ENCODE assay signal across 21 mouse cellular contexts in genomic region chr6:113435664-113436205, GRCm38 (mm10). TPM values are rescaled to one million over a fixed set of nuclear protein-coding genes. Genes with fewer than 3 reads are reported as not detected.
DNase-seq lines count a peak whose midpoint lies in the region; ATAC-seq and TF ChIP-seq lines count a peak whose summit lies in the region.
"Had no signal": no experiment of that assay in that cellular context is flagged by ENCODE, and none has a peak within 500 bp of the region (broad histone marks: within the 10 kb centered on the region; RNA-seq: fewer than 3 reads in every experiment).

Gene Cidec, minus strand, starts transcription at chr6:113435760.

- H3K4me3 ChIP-seq in heart, adult 2 months, result no peak within 1 kb of the TSS
- H3K4me3 ChIP-seq in heart, embryonic 11.5 days (ENCODE audit: low read depth, low read length), result no peak within 1 kb of the TSS
- H3K4me3 ChIP-seq in thymus, adult 2 months (ENCODE audit: control insufficient read depth, insufficient read depth, low read length), result no peak within 1 kb of the TSS
- peak within 1 kb of the TSS; percentile 68 for H3K4me3 ChIP-seq in brown adipose tissue, adult 24 weeks (ENCODE audit: insufficient read depth, low read depth, low read length)
- no peak within 1 kb of the TSS for H3K4me3 ChIP-seq in heart, embryonic 12.5 days
- H3K4me3 ChIP-seq: layer of hippocampus, adult 2 months; liver, embryonic 13.5 days; midbrain, embryonic 10.5 days; neural tube, embryonic 13.5 days had no signal

- 70% methylated on average over 9 of the region's 9 CpGs for WGBS in heart, adult 2 months
- 68% methylated on average over 9 of the region's 9 CpGs for WGBS in heart, embryonic 11.5 days (ENCODE audit: insufficient replicate concordance)
- 87% methylated on average over 9 of the region's 9 CpGs for WGBS in thymus, adult 2 months
- WGBS in heart, embryonic 12.5 days, result 72% methylated on average over 9 of the region's 9 CpGs

- H3K79me2 ChIP-seq in heart, adult 2 months (replicated peaks; ENCODE audit: control insufficient read depth, insufficient read depth, low read length), result no peaks in the 10 kb centered on the region

- H3K27me3 ChIP-seq in heart, adult 2 months (ENCODE audit: control insufficient read depth, insufficient read depth, low read length), result no peaks in the 10 kb centered on the region
- no peaks in the 10 kb centered on the region for H3K27me3 ChIP-seq in heart, embryonic 11.5 days (ENCODE audit: control insufficient read depth, insufficient read depth, low read length)
- H3K27me3 ChIP-seq in thymus, adult 2 months (ENCODE audit: control insufficient read depth, insufficient read depth, low read length), result no peaks in the 10 kb centered on the region
- H3K27me3 ChIP-seq in heart, embryonic 12.5 days (replicated peaks), result 0 out of 2 replicates have a peak, but pooled peaks cover 4% of the 10 kb centered on the region
- H3K27me3 ChIP-seq: liver, embryonic 13.5 days; neural tube, embryonic 13.5 days had no signal

- TF ChIP-seq EP300 in heart, adult 2 months (IDR thresholded peaks at IDR 0.05; ENCODE audit: insufficient read depth, low read depth, low read length), result no peak

- H3K36me3 ChIP-seq in heart, adult 2 months (ENCODE audit: control insufficient read depth, insufficient read depth, low read length), result no peaks in the 10 kb centered on the region
- H3K36me3 ChIP-seq in heart, embryonic 11.5 days (ENCODE audit: control insufficient read depth, insufficient read depth, low read length), result no peaks in the 10 kb centered on the region
- no peaks in the 10 kb centered on the region for H3K36me3 ChIP-seq in thymus, adult 2 months (ENCODE audit: control insufficient read depth, insufficient read depth, low read length)
- no peaks in the 10 kb centered on the region for H3K36me3 ChIP-seq in heart, embryonic 12.5 days
- H3K36me3 ChIP-seq: liver, embryonic 13.5 days; midbrain, embryonic 10.5 days; neural tube, embryonic 13.5 days had no signal

- intact Hi-C loops in heart, adult 2 months (cut with DNase I), result no loop called here

- no peak within 1 kb of the TSS for H3K27ac ChIP-seq in heart, adult 2 months
- H3K27ac ChIP-seq in heart, embryonic 11.5 days (ENCODE audit: low read depth, low read length), result no peak within 1 kb of the TSS
- no peak within 1 kb of the TSS for H3K27ac ChIP-seq in thymus, adult 2 months (ENCODE audit: control insufficient read depth, insufficient read depth, low read length)
- H3K27ac ChIP-seq in brown adipose tissue, adult 24 weeks (replicated peaks; ENCODE audit: low read depth, low read length), result peak within 1 kb of the TSS; percentile 98
- H3K27ac ChIP-seq in heart, embryonic 12.5 days (ENCODE audit: poor library complexity, severe bottlenecking), result no peak within 1 kb of the TSS
- H3K27ac ChIP-seq: layer of hippocampus, adult 2 months; liver, embryonic 13.5 days; midbrain, embryonic 10.5 days; neural tube, embryonic 13.5 days had no signal

- H3K9me3 ChIP-seq in heart, embryonic 11.5 days (replicated peaks; ENCODE audit: control insufficient read depth, low read length), result no peaks in the 10 kb centered on the region
- H3K9me3 ChIP-seq in heart, embryonic 12.5 days (replicated peaks), result no peaks in the 10 kb centered on the region
- H3K9me3 ChIP-seq: liver, embryonic 13.5 days; midbrain, embryonic 10.5 days; neural tube, embryonic 13.5 days had no signal

- no peak for TF ChIP-seq POLR2A in heart, adult 2 months (IDR thresholded peaks at IDR 0.05; ENCODE audit: insufficient read depth, low read depth, low read length)
- no peak for TF ChIP-seq POLR2A in thymus, adult 2 months (IDR thresholded peaks at IDR 0.05; ENCODE audit: control insufficient read depth, extremely low read depth, insufficient read depth, low read length, poor library complexity)

- no peak for DNase-seq in heart, adult 2 months
- DNase-seq in thymus, adult 2 months, result no peak
- no peak for DNase-seq in thymus, postnatal 14 days
- DNase-seq in cerebellum, adult 9-10 months, result no peak
- no peak for DNase-seq in embryo, embryonic 10.5 days (ENCODE audit: low spot score)
- DNase-seq: cerebellum, adult 2 months; heart, adult 11 months; left cerebral cortex, postnatal 4 days; liver, embryonic 13.5 days; thymus, postnatal 36 days had no signal

- H3K4me1 ChIP-seq in heart, adult 2 months (ENCODE audit: control insufficient read depth, insufficient read depth, low read length), result no peaks in the 10 kb centered on the region
- H3K4me1 ChIP-seq in heart, embryonic 11.5 days (ENCODE audit: control insufficient read depth, insufficient read depth, low read length), result no peaks in the 10 kb centered on the region
- no peaks in the 10 kb centered on the region for H3K4me1 ChIP-seq in thymus, adult 2 months (replicated peaks; ENCODE audit: control insufficient read depth, insufficient read depth, low read length)
- peaks cover 5% of the 10 kb centered on the region for H3K4me1 ChIP-seq in brown adipose tissue, adult 24 weeks (ENCODE audit: control insufficient read depth, insufficient read depth, insufficient read length, low read length)
- no peaks in the 10 kb centered on the region for H3K4me1 ChIP-seq in heart, embryonic 12.5 days (replicated peaks)
- H3K4me1 ChIP-seq: liver, embryonic 13.5 days; midbrain, embryonic 10.5 days; neural tube, embryonic 13.5 days had no signal

- ATAC-seq in heart, embryonic 11.5 days (replicated peaks; ENCODE audit: insufficient number of reproducible peaks, low FRiP score, low TSS enrichment), result no peak
- no peak for ATAC-seq in heart, embryonic 12.5 days (ENCODE audit: insufficient number of reproducible peaks, low FRiP score)

- no peak for TF ChIP-seq CTCF in heart, adult 2 months (IDR thresholded peaks at IDR 0.05)
- no peak for TF ChIP-seq CTCF in thymus, adult 2 months (IDR thresholded peaks at IDR 0.05; ENCODE audit: borderline replicate concordance, control insufficient read depth, extremely low read depth, insufficient read depth, low read length, poor library complexity)

- no peak within 1 kb of the TSS for H3K4me2 ChIP-seq in heart, embryonic 11.5 days
- H3K4me2 ChIP-seq in heart, embryonic 12.5 days, result no peak within 1 kb of the TSS
- H3K4me2 ChIP-seq: liver, embryonic 13.5 days; neural tube, embryonic 13.5 days had no signal

- no peak within 1 kb of the TSS for H3K9ac ChIP-seq in heart, adult 2 months (ENCODE audit: low read depth, low read length)
- H3K9ac ChIP-seq in heart, embryonic 11.5 days (ENCODE audit: low read depth, low read length), result no peak within 1 kb of the TSS
- no peak within 1 kb of the TSS for H3K9ac ChIP-seq in heart, embryonic 12.5 days
- H3K9ac ChIP-seq: liver, embryonic 13.5 days; neural tube, embryonic 13.5 days had no signal

RNA-seq across cellular contexts. Expression of gene Cidec, which starts in this region (rescaled TPM):
- total RNA-seq in heart, adult 2 months (2021), result 10 to 100 TPM in 1 of 2 experiments, 1 to 10 TPM in 1; 7.8 to 10.6 TPM
- polyA plus RNA-seq in heart, adult 2 months (2012; rRNA removed), result 36.8 and 77.7 TPM in 2 replicates
- not detected in 2 replicates for polyA plus RNA-seq in heart, embryonic 11.5 days (2014; fragmentation: Nextera tagmentation; extraction: Ambion mirVana)
- 103 and 116 TPM in 2 replicates for polyA plus RNA-seq in thymus, adult 2 months (2012; rRNA removed)
- 797 and 1,047 TPM in 2 replicates for polyA plus RNA-seq in brown adipose tissue, adult 24 weeks (2012; ENCODE audit: insufficient read depth, insufficient read length, missing spikeins)
- not detected in 2 replicates for polyA plus RNA-seq in heart, embryonic 12.5 days (2016; fragmentation: Nextera tagmentation; extraction: Ambion mirVana)
- total RNA-seq: layer of hippocampus, adult 2 months; left cerebral cortex, adult 18-20 months; left cerebral cortex, postnatal 4 days had no signal
- polyA plus RNA-seq: forebrain, embryonic 11.5 days; heart, postnatal 0 days; hindbrain, embryonic 11.5 days; kidney, embryonic 16.5 days; midbrain, embryonic 10.5 days; neural tube, embryonic 13.5 days had no signal

Comparison
In these comparisons a context has a peak if more than half of its experiments do, and no peak if none do; other contexts are left out.
1. RNA of gene Cidec (polyA plus RNA-seq): 797 to 1,047 TPM in brown adipose tissue, adult 24 weeks, 103 to 116 TPM in thymus, adult 2 months and 36.8 to 77.7 TPM in heart, adult 2 months; not detected in heart, embryonic 11.5 days and not detected in heart, embryonic 12.5 days; every median in the first group is over 10 times any median in the second.